Mouse (Mus musculus) spleen, embryonic (tissue): ENCODE data around the gene Car8.

Experiments
- CTCF ChIA-PET: fragments of 350-600 bp; sonication (Branson Sonifier 250); formaldehyde crosslinking; loops from one replicate; lab custom pipeline; 2022; lab: Charles Lee

Gene Car8

GRCm38 (mm10) chr4:8238560-8239305 lies at the start of gene Car8:
Gene Car8 (minus strand): TSS chr4:8239041.
- CTCF ChIA-PET = no interaction called here

GRCm38 (mm10) chr4:8284934-8285333 lies 46.1 kb upstream of the Car8 start:
- CTCF ChIA-PET = no interaction called here

GRCm38 (mm10) chr4:8278159-8278558 lies 39.3 kb upstream of the Car8 start:
- CTCF ChIA-PET = no interaction called here

GRCm38 (mm10) chr4:8249805-8250204 lies 11.0 kb upstream of the Car8 start:
- CTCF ChIA-PET = no interaction called here

GRCm38 (mm10) chr4:8245495-8246063 lies 6.7 kb upstream of the Car8 start:
- CTCF ChIA-PET = no interaction called here

- CTCF ChIA-PET = no interaction called here
Observed at GRCm38 (mm10) chr4:8245062-8245461, 6.2 kb upstream of the Car8 start.

- CTCF ChIA-PET = no interaction called here
Observed at GRCm38 (mm10) chr4:8239699-8240098, 858 bp upstream of the Car8 start.

- CTCF ChIA-PET = no interaction called here
Observed at GRCm38 (mm10) chr4:8239306-8239670, 447 bp upstream of the Car8 start.

- CTCF ChIA-PET = no interaction called here
Observed at GRCm38 (mm10) chr4:8232393-8233111, 6.3 kb downstream of the Car8 start.

GRCm38 (mm10) chr4:8231291-8231871 lies 7.5 kb downstream of the Car8 start:
- CTCF ChIA-PET = no interaction called here

GRCm38 (mm10) chr4:8229661-8230298 lies 9.1 kb downstream of the Car8 start:
- CTCF ChIA-PET = no interaction called here

- CTCF ChIA-PET = no interaction called here
Observed at GRCm38 (mm10) chr4:8218941-8219340, 19.9 kb downstream of the Car8 start.

- CTCF ChIA-PET = no interaction called here
Observed at GRCm38 (mm10) chr4:8218004-8218403, 20.8 kb downstream of the Car8 start.

- CTCF ChIA-PET = no interaction called here
Observed at GRCm38 (mm10) chr4:8217272-8217671, 21.6 kb downstream of the Car8 start.

GRCm38 (mm10) chr4:8216551-8216950 lies 22.3 kb downstream of the Car8 start:
- CTCF ChIA-PET = no interaction called here

GRCm38 (mm10) chr4:8213661-8214060 lies 25.2 kb downstream of the Car8 start:
- CTCF ChIA-PET = no interaction called here

- CTCF ChIA-PET = no interaction called here
Observed at GRCm38 (mm10) chr4:8212873-8213569, 25.8 kb downstream of the Car8 start.

- CTCF ChIA-PET = no interaction called here
Observed at GRCm38 (mm10) chr4:8210452-8210851, 28.4 kb downstream of the Car8 start.

GRCm38 (mm10) chr4:8207924-8208323 lies 30.9 kb downstream of the Car8 start:
- CTCF ChIA-PET = no interaction called here

GRCm38 (mm10) chr4:8206918-8207573 lies 31.8 kb downstream of the Car8 start:
- CTCF ChIA-PET = no interaction called here

- CTCF ChIA-PET = no interaction called here
Observed at GRCm38 (mm10) chr4:8205089-8205649, 33.7 kb downstream of the Car8 start.
